Mouse (Mus musculus) fat pad, adult 2 months (tissue): ENCODE results near the gene Papolb.

Experiments used
- DNase-seq: peaks from one replicate; pipeline ENCODE4 v3.0.0-alpha.2; 2011; ENCODE audit warnings: low read depth, low spot score; ENCODE audit errors: extremely low read depth

The Papolb gene

GRCm38 (mm10) chr5:142520360-142520759 is 9.5 kb downstream of the Papolb start:
- no peak for DNase-seq

DNA sequence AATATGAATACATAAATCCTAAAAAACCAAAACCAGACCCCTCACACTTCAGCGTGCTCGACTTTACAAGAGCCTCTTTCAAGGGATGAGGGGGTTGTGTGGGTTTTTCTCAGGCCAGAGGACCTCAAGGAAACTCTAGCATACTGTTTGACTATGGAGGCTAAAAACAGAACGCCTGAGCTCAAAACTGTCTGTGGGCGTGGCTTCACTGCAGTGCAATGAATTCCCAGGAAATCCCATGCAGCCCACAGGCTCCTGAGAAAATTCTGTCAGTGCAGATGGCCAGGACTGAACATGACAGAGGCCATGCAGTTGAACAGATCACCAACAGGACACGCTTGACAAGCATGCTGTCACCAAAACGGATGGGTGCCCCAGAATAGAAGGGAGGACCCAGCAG is 10.9 kb downstream of the Papolb start:
- DNase-seq, result no peak

- no peak for DNase-seq
These were observed 17.8 kb downstream of the Papolb start for GRCm38 (mm10) chr5:142512112-142512511.

DNA sequence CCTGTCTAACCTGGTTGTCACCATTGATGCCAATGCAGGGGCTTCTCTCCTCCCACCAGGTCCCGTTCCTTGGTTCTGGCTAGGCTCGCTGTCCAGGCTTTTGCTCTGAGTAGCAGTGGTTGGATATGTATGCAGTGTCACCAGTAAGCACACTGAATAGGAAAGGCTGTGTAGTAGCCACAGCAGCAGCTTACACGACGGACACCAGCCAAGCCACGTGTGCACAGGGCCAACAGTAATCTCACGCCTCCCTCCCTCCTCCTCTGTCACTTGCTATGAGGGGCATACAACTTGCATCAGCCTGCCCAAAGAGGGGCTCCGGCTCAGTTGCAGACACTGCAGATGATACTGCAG is 19.8 kb downstream of the Papolb start:
- no peak for DNase-seq

- DNase-seq, result no peak
These were observed 20.5 kb downstream of the Papolb start for GRCm38 (mm10) chr5:142509141-142510060.

DNA sequence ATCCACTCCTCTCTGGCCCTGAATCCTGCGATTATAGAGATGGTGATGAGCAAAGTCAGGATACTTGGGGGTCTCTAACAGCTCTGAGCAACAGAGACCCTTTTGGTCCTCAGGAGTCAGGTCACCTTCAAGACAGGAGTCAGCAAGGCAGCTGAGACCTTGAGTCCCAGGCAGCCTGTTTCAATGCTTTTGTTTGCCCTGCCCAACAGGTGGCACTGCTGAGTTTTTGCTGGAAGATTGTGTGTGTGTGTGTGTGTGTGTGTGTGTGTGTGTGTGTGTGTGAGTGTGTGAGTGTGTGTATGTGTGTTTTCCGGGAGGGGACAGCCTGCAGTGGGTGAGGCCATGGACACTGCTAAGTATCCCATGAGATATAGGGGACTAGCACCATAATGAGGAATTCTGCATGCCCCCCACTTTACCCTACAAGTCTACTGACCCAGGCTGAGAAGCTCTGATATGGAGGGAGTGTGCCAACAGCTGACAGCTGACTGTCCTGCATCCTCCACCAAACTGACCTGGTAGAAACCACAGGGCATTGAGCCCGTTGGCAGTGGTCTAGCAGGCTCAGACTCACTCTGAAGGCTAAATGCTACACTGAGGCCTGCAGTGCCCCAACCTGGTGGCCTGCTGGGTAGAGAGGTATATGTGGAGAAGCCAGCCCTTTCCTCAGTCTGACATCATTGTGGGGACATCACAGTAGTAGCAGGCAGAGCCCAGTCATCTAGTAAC is 24.0 kb downstream of the Papolb start:
- DNase-seq, result no peak

- no peak for DNase-seq
These were observed 25.7 kb downstream of the Papolb start for GRCm38 (mm10) chr5:142504175-142504574.

- DNase-seq, result no peak
These were observed 27.5 kb downstream of the Papolb start for GRCm38 (mm10) chr5:142502414-142502813.

GRCm38 (mm10) chr5:142500918-142501317 is 29.0 kb downstream of the Papolb start:
- DNase-seq, result no peak

DNA sequence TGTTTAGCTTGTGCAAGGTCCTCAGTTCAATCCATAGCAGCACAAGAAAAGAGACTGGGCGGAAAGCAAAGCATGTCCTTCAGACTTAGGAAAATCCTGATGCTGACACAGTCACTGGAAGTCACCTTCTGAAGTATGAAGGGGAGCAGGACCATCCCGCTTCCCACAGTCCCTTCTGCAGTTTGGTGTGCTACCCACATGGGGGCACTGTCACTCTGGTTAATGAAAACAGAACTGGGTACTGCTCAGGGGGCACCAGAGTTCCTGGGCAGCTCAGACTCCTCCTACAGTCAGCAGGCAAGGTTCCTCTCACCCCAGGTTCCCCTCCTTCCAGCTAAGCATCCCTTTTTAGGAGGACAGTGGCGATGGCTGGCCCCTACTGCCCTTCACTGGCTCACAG is 30.9 kb downstream of the Papolb start:
- DNase-seq, result no peak

GRCm38 (mm10) chr5:142495321-142496096 is 34.4 kb downstream of the Papolb start:
- no peak for DNase-seq

DNA sequence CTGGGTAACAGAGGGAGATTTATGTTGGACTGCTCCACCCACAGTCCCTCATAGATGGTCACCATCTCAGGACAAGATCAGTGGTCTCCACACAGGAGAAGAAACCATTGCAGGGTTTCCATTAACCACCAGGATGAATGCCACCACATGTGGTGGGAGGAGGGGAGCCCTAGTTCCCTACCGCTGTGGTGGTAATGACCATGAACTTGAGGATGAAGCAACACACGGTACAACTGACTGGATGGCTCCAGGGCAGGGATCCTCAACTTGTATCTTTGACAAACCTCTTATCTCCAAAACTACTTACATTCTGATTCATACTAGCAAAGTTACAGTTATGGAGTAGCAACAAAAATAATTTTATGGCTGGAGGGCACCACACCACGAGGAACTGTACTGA is 36.6 kb downstream of the Papolb start:
- DNase-seq, result no peak

- no peak for DNase-seq
These were observed 39.7 kb downstream of the Papolb start for GRCm38 (mm10) chr5:142489955-142490707.

DNA sequence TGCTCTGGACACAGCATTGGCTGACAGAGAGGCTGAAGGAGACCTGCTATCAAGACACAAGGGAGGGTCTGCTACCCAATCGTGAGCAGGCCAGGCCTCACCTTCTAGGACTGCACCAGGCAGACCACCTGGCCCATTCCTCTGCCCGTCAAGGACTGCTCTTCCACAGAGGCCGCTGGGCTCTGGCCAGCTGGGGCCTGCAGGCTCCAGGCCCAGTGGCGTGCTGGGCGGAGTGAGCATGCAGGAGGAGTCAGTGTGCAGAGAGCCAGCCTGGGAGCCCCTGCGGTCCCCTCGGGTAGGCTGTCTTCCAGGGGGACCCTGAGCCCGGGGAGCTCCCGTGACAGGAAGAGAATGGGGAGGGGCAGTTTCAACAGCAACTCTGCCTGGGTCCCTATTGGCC is 43.2 kb downstream of the Papolb start:
- no peak for DNase-seq

DNA sequence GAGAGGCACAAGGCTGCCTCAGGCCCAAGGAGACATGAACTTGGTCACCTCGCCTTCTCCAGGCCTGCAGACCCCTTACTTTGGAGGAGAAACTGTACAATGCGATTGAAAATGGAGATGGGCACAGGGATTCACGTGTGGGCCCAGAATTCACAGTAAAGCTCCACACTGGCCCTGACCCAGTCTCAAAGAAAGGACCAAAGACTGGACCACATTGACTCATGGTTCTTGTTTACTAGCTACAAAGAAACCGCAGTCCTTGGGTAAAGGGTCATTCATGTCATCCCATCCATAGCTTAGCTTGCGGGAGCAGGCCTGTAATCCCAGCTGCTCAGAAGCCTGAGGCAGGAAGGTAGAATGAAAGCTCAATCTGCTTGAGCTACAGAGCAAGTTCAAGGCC is 46.3 kb downstream of the Papolb start:
- DNase-seq, result no peak

DNA sequence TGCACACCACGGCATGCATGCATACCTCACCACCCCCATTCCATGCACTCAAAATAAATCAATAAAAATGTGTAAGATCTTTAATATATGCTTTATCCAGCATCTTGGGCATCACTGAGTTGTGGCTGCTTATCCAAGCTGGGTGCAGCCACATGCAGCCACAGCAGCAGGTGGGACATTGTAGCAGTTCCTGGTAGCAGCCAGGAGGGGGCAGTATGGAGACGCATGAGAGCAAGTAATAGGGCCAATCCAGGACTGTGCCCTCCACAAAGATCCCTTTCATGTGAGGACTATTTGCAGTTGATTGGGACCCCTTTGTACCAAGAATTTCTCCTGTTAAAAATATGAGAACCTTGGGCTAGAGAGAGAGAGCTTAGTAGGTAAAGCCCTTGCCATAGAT is 47.4 kb downstream of the Papolb start:
- no peak for DNase-seq

- no peak for DNase-seq
These were observed 50.9 kb downstream of the Papolb start for GRCm38 (mm10) chr5:142478829-142479435.

DNA sequence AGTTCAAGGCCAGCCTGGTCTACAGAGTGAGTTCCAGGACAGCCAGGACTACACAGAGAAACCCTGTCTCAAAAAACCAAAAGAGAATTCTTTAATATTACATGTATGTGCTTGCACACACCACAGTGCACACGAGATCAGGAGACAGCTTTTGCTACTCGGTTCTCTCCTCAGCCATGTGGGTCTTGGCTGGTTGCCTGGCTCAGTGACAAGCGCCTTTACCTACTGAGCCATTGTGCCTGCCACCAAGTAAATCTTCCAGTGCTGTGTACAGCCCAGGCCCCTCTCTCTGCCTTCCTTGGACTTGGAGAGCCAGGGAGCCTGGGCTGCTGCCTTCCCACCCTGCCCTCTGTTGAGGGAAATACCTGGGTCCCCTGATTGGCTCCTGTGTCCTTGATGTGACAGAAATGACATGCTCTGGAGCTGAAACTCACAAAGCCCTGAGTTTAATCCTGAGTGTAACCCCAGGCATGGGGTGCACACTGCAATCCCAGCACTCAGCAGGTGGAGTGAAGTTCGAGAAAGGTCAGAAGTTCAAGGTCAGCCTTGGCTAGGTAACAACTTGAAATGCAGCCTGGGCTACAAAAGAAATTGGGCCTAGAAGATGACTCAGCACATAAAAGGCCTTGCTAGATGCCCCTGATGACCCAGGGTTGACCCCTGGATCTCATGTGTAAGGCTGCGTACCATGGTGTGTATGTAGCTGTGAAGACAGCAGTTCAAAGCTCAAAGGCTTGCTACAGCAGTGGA is 51.8 kb downstream of the Papolb start:
- no peak for DNase-seq

DNA sequence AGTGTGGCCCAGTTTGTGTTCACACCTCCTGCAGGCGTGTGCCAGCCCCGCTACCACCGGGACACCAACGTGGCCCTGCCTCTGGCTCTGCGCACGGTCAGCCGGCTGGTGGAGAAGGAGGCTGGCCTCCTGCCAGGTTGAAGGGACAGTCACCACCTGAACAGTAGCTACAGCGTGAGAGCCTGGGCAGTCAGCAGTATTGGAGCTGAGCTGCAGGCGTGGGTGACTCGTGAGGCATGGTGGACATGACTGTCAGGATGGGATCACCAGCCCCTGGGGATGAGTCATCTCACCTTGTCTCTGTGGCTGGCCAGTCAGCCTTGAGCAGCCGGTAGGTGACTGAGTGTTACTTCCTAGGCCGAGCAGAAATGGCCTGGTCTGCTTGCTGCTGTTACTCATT is 52.5 kb downstream of the Papolb start:
- no peak for DNase-seq
